Mouse (Mus musculus): ENCODE data around the gene Glipr1l2. TPM values are rescaled to one million over a fixed set of nuclear protein-coding genes. Genes with fewer than 3 reads are reported as not detected.

Glipr1l2 gene
- total RNA-seq (2023): not detected in 2 replicates

GRCm38 (mm10) chr10:112083157-112083556, at the start of gene Glipr1l2:
Gene Glipr1l2, plus strand, starts transcription at chr10:112083354.

GRCm38 (mm10) chr10:112059702-112060582, 23.2 kb upstream of the Glipr1l2 start, which contains the start of gene Glipr1l1:
Gene Glipr1l1, plus strand, starts transcription at chr10:112060189.

Other genes with a start within 250 kb of the Glipr1l2 start
- gene Krr1, start 110.7 kb upstream of the Glipr1l2 start, total RNA-seq (2023): 36.3 and 45.6 TPM in 2 replicates
- 184 and 215 TPM in 2 replicates for gene Glipr1, start 80.7 kb upstream of the Glipr1l2 start, total RNA-seq (2023)
- gene Glipr1l1, start 23.2 kb upstream of the Glipr1l2 start, total RNA-seq (2023): not detected in 2 replicates
- gene Glipr1l3, start 77.0 kb downstream of the Glipr1l2 start, total RNA-seq (2023): not detected in 2 replicates
- gene Caps2, start 80.3 kb downstream of the Glipr1l2 start, total RNA-seq (2023): not detected in 2 replicates
- gene Kcnc2, start 187.8 kb downstream of the Glipr1l2 start, total RNA-seq (2023): not detected in 2 replicates

Measured in neutrophil, adult 65 days (primary cell).